8 mouse cellular contexts compared by ENCODE assay signal in the genomic region with DNA sequence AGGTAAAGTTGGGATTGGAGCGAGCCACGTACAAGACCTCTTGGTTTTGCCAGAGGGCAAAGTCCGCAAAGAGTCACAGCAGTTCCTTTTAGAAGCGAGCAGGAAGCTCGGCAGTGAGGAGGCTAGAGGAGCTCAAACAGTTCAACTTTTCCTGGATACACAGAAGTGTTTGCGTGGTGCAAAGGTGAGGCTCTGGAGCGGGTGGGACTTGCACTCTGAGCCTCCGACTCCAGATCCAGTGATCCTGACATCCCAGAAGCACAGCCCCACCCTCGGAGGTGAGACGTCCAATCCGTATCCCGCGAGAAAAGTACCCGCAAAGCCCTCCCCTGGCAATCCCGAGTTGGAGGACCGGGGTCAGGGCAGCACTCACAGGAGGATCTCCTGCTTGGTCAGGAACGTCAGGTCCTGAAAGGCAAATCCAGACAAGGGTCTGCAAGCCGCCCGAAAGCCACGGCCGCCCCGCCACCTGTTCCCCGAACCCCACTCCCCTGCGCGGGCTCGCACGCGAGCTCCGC. TPM values are rescaled to one million over a fixed set of nuclear protein-coding genes. Genes with fewer than 3 reads are reported as not detected.
DNase-seq lines count a peak whose midpoint lies in the region; ATAC-seq lines count a peak whose summit lies in the region.

No protein-coding gene starts in this region.

- peak overlapping the region; percentile 77 for H3K4me2 ChIP-seq in heart, embryonic 11.5 days
- peak overlapping the region; percentile 64 for H3K4me2 ChIP-seq in neural tube, embryonic 14.5 days (ENCODE audit: low read depth, low read length)

- peak overlapping the region; percentile 52 for H3K9ac ChIP-seq in heart, embryonic 11.5 days (ENCODE audit: low read depth, low read length)
- peak overlapping the region; percentile 53 for H3K9ac ChIP-seq in neural tube, embryonic 14.5 days (replicated peaks; ENCODE audit: low read depth, low read length)

- no peak for DNase-seq in heart, postnatal 14 days
- peak; percentile 66 for DNase-seq in NIH3T3 (ENCODE audit: low read depth)
- DNase-seq in hindbrain, embryonic 10.5 days (ENCODE audit: low spot score): no peak
- DNase-seq in liver: peak; percentile 70
- no peak for DNase-seq in adrenal gland, adult 18-20 months (ENCODE audit: low spot score in 2 of 2)

- peak overlapping the region; percentile 78 for H3K4me3 ChIP-seq in heart, embryonic 11.5 days (ENCODE audit: low read depth, low read length)
- H3K4me3 ChIP-seq in hindbrain, embryonic 10.5 days: peak overlapping the region; percentile 80
- H3K4me3 ChIP-seq in neural tube, embryonic 14.5 days (ENCODE audit: low read depth, low read length): peak overlapping the region; percentile 73

- intact Hi-C loops in heart, postnatal 14 days (cut with DNase I): no loop called here

- H3K9me3 ChIP-seq in heart, embryonic 11.5 days (replicated peaks; ENCODE audit: control insufficient read depth, low read length): no peaks in the 10 kb centered on the region
- no peaks in the 10 kb centered on the region for H3K9me3 ChIP-seq in hindbrain, embryonic 10.5 days
- H3K9me3 ChIP-seq in neural tube, embryonic 14.5 days (ENCODE audit: control insufficient read depth, low read length): no peaks in the 10 kb centered on the region

- peak; percentile 12; the same call in 1 of the 2 replicates for ATAC-seq in heart, embryonic 11.5 days (replicated peaks; ENCODE audit: insufficient number of reproducible peaks, low FRiP score, low TSS enrichment)
- no peak; the same call in 1 of the 2 replicates for ATAC-seq in neural tube, embryonic 14.5 days (ENCODE audit: low read depth)
- ATAC-seq in activated CD4-positive, CD25-positive, alpha-beta regulatory T cell, adult 4 months: no peak

- H3K4me1 ChIP-seq in heart, embryonic 11.5 days (ENCODE audit: control insufficient read depth, insufficient read depth, low read length): peaks cover 11% of the 10 kb centered on the region
- H3K4me1 ChIP-seq in hindbrain, embryonic 10.5 days (replicated peaks): peaks cover 47% of the 10 kb centered on the region
- peaks cover 13% of the 10 kb centered on the region for H3K4me1 ChIP-seq in neural tube, embryonic 14.5 days (ENCODE audit: control insufficient read depth, insufficient read depth, low read length)

- 1% methylated on average over 29 of the region's 29 CpGs for WGBS in heart, embryonic 11.5 days (ENCODE audit: insufficient replicate concordance)
- under 1% methylated on average over 29 of the region's 29 CpGs for WGBS in hindbrain, embryonic 10.5 days
- under 1% methylated on average over 29 of the region's 29 CpGs for WGBS in neural tube, embryonic 14.5 days

- peak overlapping the region; percentile 55 for H3K27ac ChIP-seq in heart, embryonic 11.5 days (ENCODE audit: low read depth, low read length)
- H3K27ac ChIP-seq in hindbrain, embryonic 10.5 days: peak overlapping the region; percentile 84
- H3K27ac ChIP-seq in neural tube, embryonic 14.5 days (ENCODE audit: low read depth, low read length): no peak overlapping the region

- H3K36me3 ChIP-seq in heart, embryonic 11.5 days (ENCODE audit: control insufficient read depth, insufficient read depth, low read length): peaks cover 4% of the 10 kb centered on the region; the same call in 1 of the 2 replicates
- H3K36me3 ChIP-seq in hindbrain, embryonic 10.5 days: peaks cover 15% of the 10 kb centered on the region
- peaks cover 2% of the 10 kb centered on the region for H3K36me3 ChIP-seq in neural tube, embryonic 14.5 days (ENCODE audit: control insufficient read depth, insufficient read depth, low read length)

- H3K27me3 ChIP-seq in heart, embryonic 11.5 days (ENCODE audit: control insufficient read depth, insufficient read depth, low read length): no peaks in the 10 kb centered on the region
- peaks cover 10% of the 10 kb centered on the region; the same call in 1 of the 2 replicates for H3K27me3 ChIP-seq in hindbrain, embryonic 10.5 days (ENCODE audit: insufficient read depth, poor library complexity, severe bottlenecking)
- H3K27me3 ChIP-seq in neural tube, embryonic 14.5 days (ENCODE audit: control insufficient read depth, insufficient read depth, low read length): no peaks in the 10 kb centered on the region

RNA-seq across cellular contexts. Expression of gene Cib1, which starts 0.6 kb away (rescaled TPM):
- 53.8 and 57.4 TPM in 2 replicates for polyA plus RNA-seq in heart, embryonic 11.5 days (2014; fragmentation: Nextera tagmentation; extraction: Ambion mirVana)
- 10 to 100 TPM; 18.1 to 22.5 TPM for total RNA-seq in heart, postnatal 14 days (2021)
- 74.8 and 79.6 TPM in 2 replicates for polyA plus RNA-seq in hindbrain, embryonic 10.5 days (2016; fragmentation: Nextera tagmentation; extraction: Ambion mirVana)
- 26.4 and 38.0 TPM in 2 replicates for polyA plus RNA-seq in neural tube, embryonic 14.5 days (2014; fragmentation: Nextera tagmentation; extraction: Ambion mirVana)
- polyA plus RNA-seq in activated CD4-positive, CD25-positive, alpha-beta regulatory T cell, adult 4 months (2017; shearing (Covaris generic)): 100 to 1,000 TPM; 120 to 148 TPM
- 10 to 100 TPM; 53.9 to 64.2 TPM for total RNA-seq in adrenal gland, adult 18-20 months (2021)

RNA-seq across cellular contexts. Expression of gene Gdpgp1, which starts 0.6 kb away (rescaled TPM):
- polyA plus RNA-seq in heart, embryonic 11.5 days (2014; fragmentation: Nextera tagmentation; extraction: Ambion mirVana): 4.6 and 5.5 TPM in 2 replicates
- 1 to 10 TPM; 1.9 TPM for total RNA-seq in heart, postnatal 14 days (2021)
- 6.2 and 6.5 TPM in 2 replicates for polyA plus RNA-seq in hindbrain, embryonic 10.5 days (2016; fragmentation: Nextera tagmentation; extraction: Ambion mirVana)
- polyA plus RNA-seq in neural tube, embryonic 14.5 days (2014; fragmentation: Nextera tagmentation; extraction: Ambion mirVana): 4.5 and 5.3 TPM in 2 replicates
- 1 to 10 TPM; 5.5 to 9.4 TPM for polyA plus RNA-seq in activated CD4-positive, CD25-positive, alpha-beta regulatory T cell, adult 4 months (2017; shearing (Covaris generic))
- 1 to 10 TPM; 3.8 to 4.1 TPM for total RNA-seq in adrenal gland, adult 18-20 months (2021)

RNA-seq across cellular contexts. Expression of gene Ttll13, which starts 14.1 kb away (rescaled TPM):
- 0.31 and 0.51 TPM in 2 replicates for polyA plus RNA-seq in heart, embryonic 11.5 days (2014; fragmentation: Nextera tagmentation; extraction: Ambion mirVana)
- total RNA-seq in heart, postnatal 14 days (2021): under 1 TPM; 0.46 to 0.55 TPM
- polyA plus RNA-seq in hindbrain, embryonic 10.5 days (2016; fragmentation: Nextera tagmentation; extraction: Ambion mirVana): 0.70 and 0.98 TPM in 2 replicates
- polyA plus RNA-seq in neural tube, embryonic 14.5 days (2014; fragmentation: Nextera tagmentation; extraction: Ambion mirVana): 3.1 and 4.2 TPM in 2 replicates
- polyA plus RNA-seq in activated CD4-positive, CD25-positive, alpha-beta regulatory T cell, adult 4 months (2017; shearing (Covaris generic)): under 1 TPM in 1 of 2 experiments, not detected in 1; 0.62 TPM
- 1 to 10 TPM; 1.2 to 1.7 TPM for total RNA-seq in adrenal gland, adult 18-20 months (2021)

RNA-seq across cellular contexts. Expression of gene Ngrn, which starts 29.0 kb away (rescaled TPM):
- polyA plus RNA-seq in heart, embryonic 11.5 days (2014; fragmentation: Nextera tagmentation; extraction: Ambion mirVana): 41.4 and 41.8 TPM in 2 replicates
- total RNA-seq in heart, postnatal 14 days (2021): 10 to 100 TPM; 25.2 to 25.6 TPM
- polyA plus RNA-seq in hindbrain, embryonic 10.5 days (2016; fragmentation: Nextera tagmentation; extraction: Ambion mirVana): 40.4 and 47.4 TPM in 2 replicates
- 66.2 and 70.2 TPM in 2 replicates for polyA plus RNA-seq in neural tube, embryonic 14.5 days (2014; fragmentation: Nextera tagmentation; extraction: Ambion mirVana)
- polyA plus RNA-seq in activated CD4-positive, CD25-positive, alpha-beta regulatory T cell, adult 4 months (2017; shearing (Covaris generic)): 10 to 100 TPM; 26.9 to 28.4 TPM
- 10 to 100 TPM; 40.7 to 41.4 TPM for total RNA-seq in adrenal gland, adult 18-20 months (2021)

RNA-seq across cellular contexts. Expression of gene Vps33b, which starts 37.4 kb away (rescaled TPM):
- 12.3 and 13.4 TPM in 2 replicates for polyA plus RNA-seq in heart, embryonic 11.5 days (2014; fragmentation: Nextera tagmentation; extraction: Ambion mirVana)
- total RNA-seq in heart, postnatal 14 days (2021): 1 to 10 TPM; 7.0 to 7.4 TPM
- polyA plus RNA-seq in hindbrain, embryonic 10.5 days (2016; fragmentation: Nextera tagmentation; extraction: Ambion mirVana): 16.6 and 19.6 TPM in 2 replicates
- 34.9 and 35.3 TPM in 2 replicates for polyA plus RNA-seq in neural tube, embryonic 14.5 days (2014; fragmentation: Nextera tagmentation; extraction: Ambion mirVana)
- 10 to 100 TPM; 25.8 to 34.2 TPM for polyA plus RNA-seq in activated CD4-positive, CD25-positive, alpha-beta regulatory T cell, adult 4 months (2017; shearing (Covaris generic))
- 10 to 100 TPM; 14.9 to 26.6 TPM for total RNA-seq in adrenal gland, adult 18-20 months (2021)

Comparison
In these comparisons a context has a peak if more than half of its experiments do, and no peak if none do; other contexts are left out.
1. DNase-seq: peak in NIH3T3 (single experiment) and liver (single experiment); none in heart, postnatal 14 days (0 of 2), hindbrain, embryonic 10.5 days (single experiment) and adrenal gland, adult 18-20 months (0 of 2).
2. Peak in every context shown above with its lines, with median percentiles within 50 percentile points of each other: H3K4me3 ChIP-seq.